Mouse (Mus musculus): ENCODE results near the gene Bri3.
"Not testable (repeated sequence)": the region's sequence is repeated elsewhere in the genome, so short reads cannot be mapped to it uniquely, and the experiment has no call there.

The Bri3 gene

GRCm38 (mm10) chr5:144308929-144309328, 64.7 kb downstream of the Bri3 start:
- no peak for DNase-seq

- DNase-seq: no peak
These were observed 67.9 kb downstream of the Bri3 start for GRCm38 (mm10) chr5:144312183-144312582.

GRCm38 (mm10) chr5:144313335-144313734, 69.1 kb downstream of the Bri3 start:
- DNase-seq: no peak

GRCm38 (mm10) chr5:144314731-144315494, 70.7 kb downstream of the Bri3 start:
- peak; percentile 33 for DNase-seq

GRCm38 (mm10) chr5:144316442-144316841, 72.2 kb downstream of the Bri3 start:
- no peak for DNase-seq

GRCm38 (mm10) chr5:144317426-144317825, 73.2 kb downstream of the Bri3 start:
- no peak for DNase-seq

GRCm38 (mm10) chr5:144318286-144318685, 74.0 kb downstream of the Bri3 start:
- peak; percentile 21 for DNase-seq

GRCm38 (mm10) chr5:144321681-144322080, 77.4 kb downstream of the Bri3 start:
- no peak for DNase-seq

GRCm38 (mm10) chr5:144322717-144323116, 78.5 kb downstream of the Bri3 start:
- no peak for DNase-seq

- peak; percentile 4 for DNase-seq
These were observed 89.8 kb downstream of the Bri3 start for GRCm38 (mm10) chr5:144334010-144334409.

GRCm38 (mm10) chr5:144335357-144335756, 91.1 kb downstream of the Bri3 start:
- DNase-seq: not testable (repeated sequence)

GRCm38 (mm10) chr5:144338787-144339186, 94.5 kb downstream of the Bri3 start:
- DNase-seq: no peak

GRCm38 (mm10) chr5:144341085-144341484, 96.8 kb downstream of the Bri3 start:
- no peak for DNase-seq

GRCm38 (mm10) chr5:144344592-144344991, 100.4 kb downstream of the Bri3 start:
- DNase-seq: no peak

GRCm38 (mm10) chr5:144351185-144351584, 106.9 kb downstream of the Bri3 start:
- DNase-seq: no peak

- no peak for DNase-seq
These were observed 108.2 kb downstream of the Bri3 start for GRCm38 (mm10) chr5:144352250-144353047.

- no peak for DNase-seq
These were observed 112.7 kb downstream of the Bri3 start for GRCm38 (mm10) chr5:144356776-144357455.

GRCm38 (mm10) chr5:144357551-144357880, 113.3 kb downstream of the Bri3 start:
- DNase-seq: no peak

- DNase-seq: peak; percentile 100
These were observed 113.8 kb downstream of the Bri3 start, which contains the start of gene Baiap2l1 for GRCm38 (mm10) chr5:144357881-144358591. Gene Baiap2l1 (minus strand): TSS chr5:144358112.

- DNase-seq: no peak
These were observed 114.3 kb downstream of the Bri3 start for GRCm38 (mm10) chr5:144358592-144358917.

GRCm38 (mm10) chr5:144359886-144360285, 115.6 kb downstream of the Bri3 start:
- peak; percentile 41 for DNase-seq

- DNase-seq: peak; percentile 90
These were observed 116.1 kb downstream of the Bri3 start for GRCm38 (mm10) chr5:144360346-144360745.
